Mouse (Mus musculus) ZHBTc4 (cell line): ENCODE results near the gene Angptl3.

Experiments
- DNase-seq: peaks from one replicate; pipeline ENCODE4 v3.0.0-alpha.2; 2011; ENCODE audit warnings: low read depth, low spot score

Angptl3 gene

DNA sequence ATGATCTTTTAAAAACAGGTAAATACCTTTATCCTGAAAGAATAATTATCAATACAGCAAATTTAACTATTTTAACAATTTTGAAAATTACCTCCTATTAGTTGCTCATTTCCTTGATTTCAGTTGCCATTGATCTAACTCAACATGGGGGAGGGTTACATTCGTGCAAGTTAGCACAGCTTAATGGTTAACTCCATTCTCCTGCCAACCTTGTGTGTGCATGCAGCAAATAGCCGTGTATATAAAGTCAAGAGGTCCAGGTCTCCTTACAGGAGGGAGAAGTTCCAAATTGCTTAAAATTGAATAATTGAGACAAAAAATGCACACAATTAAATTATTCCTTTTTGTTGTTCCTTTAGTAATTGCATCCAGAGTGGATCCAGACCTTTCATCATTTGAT is at the start of gene Angptl3:
Gene Angptl3 (plus strand): TSS at position 269 of the 400 bp plus-strand sequence.
- DNase-seq: no peak

DNA sequence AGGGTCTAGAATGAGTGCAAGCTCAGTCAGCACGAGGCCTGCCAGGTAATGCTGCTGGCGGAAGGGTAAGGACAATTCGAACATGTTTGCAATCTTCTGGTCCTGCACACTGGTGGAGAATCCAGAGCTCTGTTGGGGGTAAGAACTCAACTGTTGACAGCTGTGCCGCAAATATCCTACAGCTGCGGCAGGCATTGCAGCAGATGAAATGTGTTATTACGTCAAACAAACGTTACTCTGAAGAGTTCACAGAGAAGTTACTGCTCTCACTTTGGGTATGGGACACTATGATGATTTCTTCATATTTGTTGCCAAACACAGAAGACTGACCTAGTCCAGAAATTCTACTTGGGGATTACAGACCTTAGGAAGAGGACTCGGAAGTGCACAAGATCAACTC is 46.1 kb upstream of the Angptl3 start:
- DNase-seq: no peak

DNA sequence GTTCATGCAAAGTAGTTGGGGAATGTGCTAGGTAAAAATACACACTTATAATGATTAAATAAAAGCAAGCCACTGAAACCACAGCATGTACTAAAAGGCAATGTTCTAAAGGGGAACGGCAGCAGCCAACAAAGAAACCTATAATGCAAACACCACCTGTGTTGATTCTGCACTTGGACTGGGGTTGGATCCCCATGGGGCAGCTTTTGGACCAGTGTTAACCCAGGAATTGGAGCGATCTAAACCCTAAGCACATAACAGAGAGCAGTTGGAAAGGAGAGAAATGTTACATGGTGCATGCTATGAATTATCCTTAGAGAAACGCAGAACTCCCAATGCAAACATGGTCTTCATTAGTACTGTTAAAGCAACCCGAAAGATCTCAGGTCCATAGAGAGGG is 37.3 kb upstream of the Angptl3 start:
- no peak for DNase-seq

DNA sequence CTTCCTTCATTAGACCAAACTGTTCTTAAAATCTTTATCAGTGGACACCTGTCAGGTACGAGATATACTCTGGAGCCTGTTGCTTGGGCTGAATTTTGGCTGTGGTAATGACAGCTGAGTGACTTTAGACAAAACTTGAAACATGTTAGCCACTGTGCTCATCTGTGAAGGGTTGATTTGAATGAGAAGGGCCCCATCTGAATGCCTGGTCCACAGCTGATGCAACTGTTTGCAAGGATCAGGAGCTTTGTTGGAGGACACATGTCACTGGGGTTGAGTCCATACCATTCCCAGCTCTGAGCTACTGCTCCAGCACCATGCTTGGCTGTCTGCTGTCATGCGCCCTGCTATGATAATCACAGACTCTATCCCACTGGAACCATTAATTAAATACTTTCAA is 25.2 kb upstream of the Angptl3 start:
- no peak for DNase-seq

DNA sequence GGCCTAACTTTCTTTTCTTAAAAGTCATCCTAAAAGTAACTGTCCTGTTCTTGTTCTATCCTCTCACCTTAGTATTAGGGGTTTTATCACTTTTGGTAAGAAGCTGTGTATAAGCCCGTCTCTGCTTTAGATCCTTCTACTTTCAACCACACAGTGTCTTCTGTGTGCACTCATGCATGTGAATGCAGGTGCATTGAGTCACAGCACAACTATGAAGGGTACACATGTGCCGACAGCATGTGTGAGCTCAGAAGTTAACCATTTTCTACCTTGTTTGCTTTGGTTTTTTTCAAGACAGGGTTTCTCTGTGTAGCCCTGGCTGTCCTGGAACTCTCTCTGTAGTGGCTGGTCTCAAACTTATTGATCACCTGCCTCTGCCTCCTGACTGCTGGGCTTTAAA is 24.4 kb upstream of the Angptl3 start:
- DNase-seq: no peak

DNA sequence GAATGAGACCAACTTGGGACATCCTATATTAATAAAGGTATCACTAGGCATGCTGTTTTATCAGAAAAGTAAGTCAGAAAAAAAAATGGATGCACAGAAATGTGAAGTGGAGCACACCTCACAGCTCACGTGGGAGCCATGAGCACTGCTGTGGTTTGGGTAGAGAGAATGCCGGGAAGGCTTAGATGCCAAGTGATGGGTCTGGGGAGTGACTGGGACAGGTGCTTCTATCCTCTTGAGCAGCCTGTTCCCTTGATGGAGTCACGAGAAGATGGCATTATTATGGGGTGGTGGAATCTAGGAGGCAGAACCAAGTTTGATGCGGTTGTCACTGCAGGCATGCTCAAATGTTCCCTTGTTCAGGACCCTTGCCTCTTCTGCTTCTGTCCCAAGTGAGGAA is 19.7 kb upstream of the Angptl3 start:
- no peak for DNase-seq

DNA sequence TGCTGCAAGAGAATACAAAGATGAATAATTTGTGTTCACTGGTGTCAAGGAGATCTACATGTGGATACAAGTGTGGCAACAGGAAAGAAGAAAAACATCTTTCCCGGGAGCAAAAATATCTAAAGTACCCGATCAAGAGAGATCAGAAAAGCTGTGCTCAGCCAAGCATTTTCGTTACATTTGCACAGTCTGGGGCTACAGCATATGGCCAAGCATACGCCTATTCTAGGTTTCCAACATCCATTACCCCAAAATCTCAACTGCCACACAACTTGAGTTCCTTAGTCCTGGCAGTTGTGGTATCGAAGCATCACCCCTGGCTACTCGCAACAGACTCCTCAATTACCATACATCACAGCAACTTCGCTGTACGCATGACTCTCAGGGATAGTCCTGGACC is 8.5 kb upstream of the Angptl3 start:
- no peak for DNase-seq

DNA sequence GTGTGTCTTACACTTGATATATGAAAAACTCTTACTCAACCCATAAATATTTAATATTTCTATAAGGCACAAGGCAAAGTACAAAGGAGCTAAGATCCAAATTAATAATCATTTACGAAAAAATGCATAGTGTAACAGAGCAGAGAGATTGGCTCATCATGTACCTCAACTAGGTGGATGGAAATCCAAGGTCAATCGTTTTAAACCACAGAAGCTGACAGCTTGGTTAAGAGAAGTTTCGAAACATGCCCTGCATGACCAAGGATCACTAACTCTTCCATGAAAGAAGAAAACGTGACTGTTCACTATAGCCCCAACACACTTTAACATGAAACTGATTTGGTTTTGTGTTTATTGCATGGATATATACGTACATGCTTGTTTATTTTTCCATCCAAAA is 2.4 kb upstream of the Angptl3 start:
- DNase-seq: no peak

DNA sequence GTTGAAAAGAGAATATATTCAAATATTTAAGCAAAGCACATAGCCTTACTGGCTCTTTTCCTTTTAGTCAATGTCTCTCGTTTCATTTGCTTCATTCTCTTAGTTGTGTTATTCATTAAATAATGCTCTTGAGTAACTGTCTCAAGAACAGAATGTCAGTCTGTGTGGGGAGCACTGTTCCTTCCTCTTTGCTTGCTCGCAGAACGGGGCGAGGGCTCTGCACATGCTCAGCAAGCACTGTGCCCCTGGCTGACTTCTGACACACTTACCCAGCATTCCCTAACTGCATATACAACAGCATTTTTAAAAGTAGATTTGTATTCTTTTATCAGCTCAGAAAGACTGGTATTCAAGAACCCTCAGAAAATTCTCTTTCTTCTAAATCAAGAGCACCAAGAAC is 2.2 kb downstream of the Angptl3 start:
- no peak for DNase-seq

DNA sequence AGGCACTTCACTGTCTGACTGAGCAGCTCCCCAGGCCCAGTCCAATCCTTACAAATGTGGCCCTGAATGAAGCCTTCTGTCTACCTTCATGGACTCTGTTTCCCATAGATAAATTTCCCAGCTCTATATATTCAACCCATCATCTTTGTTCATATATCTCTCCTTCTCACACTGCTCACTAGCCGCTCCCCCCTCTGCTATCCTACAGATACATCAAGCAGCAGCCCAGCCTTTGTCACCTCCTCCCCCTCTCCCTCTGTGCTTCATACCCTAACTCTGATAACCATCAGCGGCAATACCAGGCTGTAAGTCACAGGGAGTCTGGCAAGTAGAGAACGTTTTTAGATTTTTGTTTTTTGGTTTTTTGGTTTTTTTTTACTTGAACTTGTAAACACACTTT is 14.1 kb downstream of the Angptl3 start:
- DNase-seq: no peak

DNA sequence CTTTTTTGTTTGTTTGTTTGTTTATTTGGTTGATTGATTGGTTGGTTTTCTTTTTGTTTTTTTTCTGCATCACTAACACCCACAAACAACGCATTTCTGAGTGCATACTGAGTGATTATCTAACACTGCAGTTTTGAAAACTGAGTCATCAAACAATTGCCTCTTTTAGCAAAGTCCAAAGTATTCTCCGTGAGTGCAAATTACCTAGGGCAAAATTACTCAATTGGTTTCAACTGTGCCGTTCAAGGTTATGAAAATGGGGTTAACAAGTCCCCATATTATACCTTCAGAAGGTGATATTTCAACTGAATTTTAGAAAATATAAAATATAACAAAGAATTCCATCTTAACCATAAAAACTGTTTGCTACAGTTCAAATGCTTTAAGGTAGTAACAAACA is 15.7 kb downstream of the Angptl3 start:
- DNase-seq: no peak

DNA sequence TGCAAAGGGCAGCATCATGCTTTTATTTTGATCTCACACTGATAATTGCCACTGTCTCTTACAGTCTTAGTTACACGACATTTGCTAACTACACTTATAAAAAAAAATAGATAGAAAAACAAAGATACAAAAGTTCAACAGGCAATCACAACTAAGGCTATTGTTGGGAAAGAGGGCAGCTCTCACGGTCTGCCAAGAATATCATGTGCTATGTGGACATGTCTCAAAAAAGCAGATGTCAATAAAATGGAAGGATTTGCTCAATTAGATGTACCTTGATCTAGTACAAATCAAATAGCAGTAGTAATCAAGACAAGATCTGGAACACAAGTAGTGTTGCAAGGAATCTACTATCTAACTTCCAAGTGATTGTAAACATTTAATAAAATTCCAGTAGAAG is 17.8 kb downstream of the Angptl3 start:
- no peak for DNase-seq

DNA sequence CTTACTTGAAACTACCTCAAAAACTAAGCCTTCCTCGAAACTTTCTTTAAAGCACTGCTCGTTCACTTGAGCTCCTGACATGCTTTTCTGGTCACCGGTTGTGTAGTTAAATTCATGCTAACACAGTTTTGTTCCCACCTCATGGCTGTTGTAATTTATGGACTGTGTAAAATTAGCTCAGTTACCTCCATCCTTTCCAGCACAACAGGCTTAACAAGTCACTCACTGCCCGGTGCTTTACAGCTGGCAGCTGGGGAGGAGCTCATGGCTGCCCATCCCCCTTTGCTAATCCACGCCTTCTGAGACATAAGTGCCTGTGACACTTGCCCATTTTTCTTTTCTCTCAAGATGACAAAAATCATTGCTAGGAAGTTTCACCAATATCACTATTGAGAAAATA is 33.8 kb downstream of the Angptl3 start:
- DNase-seq: no peak

DNA sequence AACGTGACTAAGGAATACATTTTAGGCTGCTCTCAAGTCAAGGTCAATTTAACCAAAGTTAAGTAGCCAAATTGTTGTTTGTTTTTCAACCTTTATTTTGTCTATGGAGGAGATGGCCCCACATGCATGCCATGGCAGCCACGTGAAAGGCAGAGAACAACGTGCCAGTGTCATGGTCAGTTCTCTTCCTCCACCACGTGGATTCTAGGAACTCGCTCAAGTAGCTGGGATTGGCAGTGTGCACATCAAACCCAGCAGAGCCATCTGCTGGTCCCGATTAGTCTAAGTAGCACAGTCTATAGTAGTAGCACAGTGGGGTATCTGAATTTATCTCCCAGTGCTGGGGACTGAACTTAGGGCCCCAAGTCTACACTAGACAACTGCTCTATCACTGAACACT is 38.1 kb downstream of the Angptl3 start:
- peak; percentile 24 for DNase-seq

DNA sequence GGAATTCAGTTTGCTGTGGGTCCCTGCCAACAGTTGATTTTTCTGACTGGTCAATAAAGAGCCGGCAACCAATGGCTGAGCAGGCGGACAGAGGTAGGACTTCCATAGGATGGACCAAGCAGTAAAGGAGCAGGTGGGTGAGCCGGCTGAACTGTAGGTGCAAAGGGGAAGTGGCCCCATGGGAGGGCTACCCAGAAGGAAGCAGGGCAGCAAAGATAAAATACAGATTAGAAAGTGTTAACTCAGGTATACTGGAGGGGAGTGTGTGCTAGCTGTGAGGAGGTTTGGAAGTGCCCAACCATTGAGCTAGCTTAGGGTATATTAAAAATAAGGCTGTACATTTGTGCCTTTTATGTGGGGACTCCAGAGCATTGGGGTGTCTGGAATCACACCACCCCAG is 47.3 kb downstream of the Angptl3 start:
- no peak for DNase-seq

DNA sequence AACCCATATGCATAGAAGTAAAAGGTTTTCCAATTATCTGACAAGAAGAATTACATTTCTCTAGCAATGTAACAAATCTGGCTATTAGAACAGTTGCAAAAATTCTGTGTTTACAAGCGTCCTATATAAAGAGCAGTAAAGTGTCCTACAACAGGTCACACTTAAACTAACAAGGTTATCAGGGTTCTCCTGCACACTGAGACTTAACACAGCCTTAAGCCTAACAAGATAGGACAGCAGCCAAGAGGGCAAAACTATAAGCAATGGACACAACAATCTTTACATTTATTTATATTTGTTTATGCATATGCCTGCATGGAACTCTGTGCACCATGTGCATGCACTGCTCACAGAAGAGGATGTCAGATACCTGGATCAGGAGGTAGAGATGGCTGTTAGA is 50.4 kb downstream of the Angptl3 start:
- DNase-seq: no peak

DNA sequence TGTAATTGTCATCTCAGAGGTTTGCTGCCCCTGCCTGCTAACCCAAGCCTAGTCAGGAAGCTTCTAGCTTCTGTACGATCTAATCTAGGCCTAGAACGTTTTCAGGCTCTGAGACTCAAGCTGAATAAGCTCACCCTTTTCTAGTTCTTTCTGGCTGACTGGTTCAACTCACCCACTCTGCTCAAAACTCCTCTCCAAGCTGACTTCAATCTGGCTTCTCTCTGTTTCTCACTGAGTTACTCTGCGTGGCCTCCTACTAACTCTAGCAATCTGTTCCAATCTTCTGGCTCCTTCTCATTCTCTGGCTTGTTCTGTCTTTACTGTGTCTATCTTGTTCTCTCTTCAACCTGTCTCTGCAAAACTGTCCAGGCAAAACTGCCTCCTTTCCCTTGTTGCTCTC is 53.1 kb downstream of the Angptl3 start:
- no peak for DNase-seq

DNA sequence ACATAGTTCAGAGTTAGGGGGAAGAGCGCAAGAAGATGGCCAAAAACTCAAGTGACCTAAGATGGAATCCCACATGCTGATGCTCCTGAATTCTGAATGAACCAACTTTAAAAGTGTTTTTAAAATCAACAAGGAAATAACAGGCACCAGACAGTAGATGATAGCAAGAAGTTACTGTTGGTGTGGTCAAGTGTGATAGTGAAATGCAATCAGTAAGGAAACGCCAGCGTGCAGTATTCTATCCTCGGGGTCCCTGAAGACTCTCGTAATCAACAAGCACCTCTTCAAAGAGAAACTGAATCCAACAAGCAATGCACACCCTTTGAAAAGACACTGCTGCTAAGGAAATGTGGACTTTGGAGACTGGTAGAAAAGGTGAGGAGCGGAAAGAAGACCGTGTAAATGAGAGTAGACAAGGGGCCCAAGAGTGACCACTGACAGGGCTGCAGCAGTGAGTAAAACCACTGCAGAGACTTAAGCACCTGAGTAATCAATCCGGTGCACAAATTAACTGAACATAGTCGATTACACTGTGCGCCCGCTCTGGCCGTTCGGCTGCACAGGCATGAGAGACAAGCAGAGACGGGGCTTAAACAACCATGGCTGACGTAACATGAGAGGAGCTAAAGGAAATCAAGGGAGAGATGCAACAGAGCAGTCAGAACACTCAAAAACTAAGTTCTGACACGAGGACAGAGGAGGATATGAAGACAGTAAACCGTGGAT is 57.2 kb downstream of the Angptl3 start:
- no peak for DNase-seq

DNA sequence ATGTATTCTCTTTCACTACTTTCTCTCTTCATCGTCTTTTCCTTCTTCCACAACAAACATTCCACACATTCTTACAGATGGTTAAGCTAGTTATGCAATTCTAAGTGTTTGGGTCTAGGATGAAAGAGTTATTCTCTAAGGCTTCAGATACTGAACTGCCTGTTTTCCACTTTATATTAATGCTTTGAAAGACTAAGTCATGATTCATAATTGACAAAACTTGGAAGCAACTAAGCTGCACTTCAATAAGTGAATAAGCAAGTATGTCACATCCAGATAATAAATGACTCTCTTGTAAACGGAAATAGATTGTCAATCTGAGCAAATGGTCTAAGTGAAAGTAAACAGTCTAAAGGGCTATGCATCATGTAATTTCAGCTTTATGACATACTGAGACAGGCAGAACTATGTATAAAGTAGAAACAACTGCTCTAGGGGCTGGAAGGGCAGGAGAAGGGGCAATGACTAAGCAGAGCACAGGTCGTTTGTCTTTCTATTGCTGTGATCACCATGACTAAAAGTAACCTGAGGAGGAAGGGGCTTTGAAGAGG is 60.5 kb downstream of the Angptl3 start:
- no peak for DNase-seq

DNA sequence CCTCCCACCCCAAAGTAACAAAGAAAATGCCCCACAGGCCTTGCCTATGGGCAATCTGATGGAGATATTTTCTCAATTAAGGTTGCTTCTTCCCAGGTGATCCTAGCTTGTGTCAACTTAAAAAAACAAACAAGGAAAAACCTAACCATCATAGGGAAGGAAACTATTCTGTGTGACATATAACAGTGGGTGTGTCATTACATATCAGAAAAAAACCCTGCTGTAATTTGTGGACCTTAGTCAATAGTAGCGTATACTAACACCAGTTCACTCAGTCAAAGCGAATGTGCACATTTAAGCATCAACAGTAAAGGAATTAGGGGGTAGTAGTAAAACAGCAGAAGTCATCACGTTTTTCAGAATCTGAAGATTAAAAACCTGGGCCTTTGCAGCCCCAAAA is 61.0 kb downstream of the Angptl3 start:
- no peak for DNase-seq
